Mouse (Mus musculus): ENCODE measurements around the gene Nubpl. TPM values are rescaled to one million over a fixed set of nuclear protein-coding genes. Genes with fewer than 3 reads are reported as not detected.

Nubpl gene
- total and polyA plus RNA-seq, 2 experiments from 2014 or later: 4.1 to 7.6 TPM

- no peak overlapping the region for H3K9ac ChIP-seq (replicated peaks; ENCODE audit: low read length)
- 41% methylated on average over 1 of the region's 1 CpGs for WGBS
- no peaks in the 10 kb centered on the region for H3K4me1 ChIP-seq (ENCODE audit: insufficient read depth, low read length)
- no peak for TF ChIP-seq CTCF (IDR thresholded peaks at IDR 0.05; ENCODE audit: low read depth)
- no peak for DNase-seq (ENCODE audit: low spot score)
- no peaks in the 10 kb centered on the region for H3K9me3 ChIP-seq (ENCODE audit: low read length)
- no peaks in the 10 kb centered on the region for H3K36me3 ChIP-seq (ENCODE audit: insufficient read depth, low read length)
- no peak overlapping the region for H3K4me2 ChIP-seq (ENCODE audit: low read depth, low read length)
- no peak overlapping the region for H3K4me3 ChIP-seq (ENCODE audit: low read length)
- no peak for ATAC-seq
- H3K27me3 ChIP-seq (ENCODE audit: insufficient read depth, low read length): no peaks in the 10 kb centered on the region
- H3K27ac ChIP-seq: no peak overlapping the region
Measured at GRCm38 (mm10) chr12:52186205-52186793, 88.8 kb downstream of the Nubpl start.

- ATAC-seq: peak; percentile 53; the same call in 1 of the 2 replicates
- Histone ChIP-seq H3K4me3 (ENCODE audit: low read length) (no peak overlapping the region), H3K9me3 (ENCODE audit: low read length) (no peaks in the 10 kb centered on the region), H3K4me1 (ENCODE audit: insufficient read depth, low read length) (no peaks in the 10 kb centered on the region), H3K27me3 (ENCODE audit: insufficient read depth, low read length) (no peaks in the 10 kb centered on the region), H3K36me3 (ENCODE audit: insufficient read depth, low read length) (no peaks in the 10 kb centered on the region), H3K9ac (replicated peaks; ENCODE audit: low read length) (no peak overlapping the region), H3K4me2 (ENCODE audit: low read depth, low read length) (no peak overlapping the region), H3K27ac (no peak overlapping the region)
- no peak for TF ChIP-seq CTCF (IDR thresholded peaks at IDR 0.05; ENCODE audit: low read depth)
- DNase-seq (ENCODE audit: low spot score): peak; percentile 75
- 19% methylated on average over 5 of the region's 5 CpGs for WGBS
Measured at GRCm38 (mm10) chr12:52186963-52187590, 89.5 kb downstream of the Nubpl start.

- H3K9me3 ChIP-seq (ENCODE audit: low read length): no peaks in the 10 kb centered on the region
- H3K27ac ChIP-seq: no peak overlapping the region
- no peaks in the 10 kb centered on the region for H3K36me3 ChIP-seq (ENCODE audit: insufficient read depth, low read length)
- no peak overlapping the region for H3K4me3 ChIP-seq (ENCODE audit: low read length)
- no peaks in the 10 kb centered on the region for H3K4me1 ChIP-seq (ENCODE audit: insufficient read depth, low read length)
- TF ChIP-seq CTCF (IDR thresholded peaks at IDR 0.05; ENCODE audit: low read depth): no peak
- no peaks in the 10 kb centered on the region for H3K27me3 ChIP-seq (ENCODE audit: insufficient read depth, low read length)
- DNase-seq (ENCODE audit: low spot score) (no peak), ATAC-seq (no peak)
- no peak overlapping the region for H3K9ac ChIP-seq (replicated peaks; ENCODE audit: low read length)
- 89% methylated on average over 4 of the region's 4 CpGs for WGBS
- no peak overlapping the region for H3K4me2 ChIP-seq (ENCODE audit: low read depth, low read length)
Measured at GRCm38 (mm10) chr12:52198471-52198870, 100.9 kb downstream of the Nubpl start.

- Histone ChIP-seq H3K9ac (replicated peaks; ENCODE audit: low read length) (no peak overlapping the region), H3K27me3 (ENCODE audit: insufficient read depth, low read length) (no peaks in the 10 kb centered on the region), H3K27ac (no peak overlapping the region), H3K36me3 (ENCODE audit: insufficient read depth, low read length) (no peaks in the 10 kb centered on the region), H3K4me3 (ENCODE audit: low read length) (no peak overlapping the region), H3K4me1 (ENCODE audit: insufficient read depth, low read length) (no peaks in the 10 kb centered on the region), H3K9me3 (ENCODE audit: low read length) (no peaks in the 10 kb centered on the region), H3K4me2 (ENCODE audit: low read depth, low read length) (no peak overlapping the region)
- no peak for DNase-seq (ENCODE audit: low spot score)
- TF ChIP-seq CTCF (IDR thresholded peaks at IDR 0.05; ENCODE audit: low read depth): no peak
- WGBS: 74% methylated on average over 3 of the region's 3 CpGs
- no peak for ATAC-seq
Measured at GRCm38 (mm10) chr12:52209121-52209610, 111.6 kb downstream of the Nubpl start.

- no peaks in the 10 kb centered on the region for H3K9me3 ChIP-seq (ENCODE audit: low read length)
- no peak overlapping the region for H3K4me2 ChIP-seq (ENCODE audit: low read depth, low read length)
- no peak overlapping the region for H3K27ac ChIP-seq
- H3K4me3 ChIP-seq (ENCODE audit: low read length): no peak overlapping the region
- H3K9ac ChIP-seq (replicated peaks; ENCODE audit: low read length): no peak overlapping the region
- H3K36me3 ChIP-seq (ENCODE audit: insufficient read depth, low read length): no peaks in the 10 kb centered on the region
- H3K27me3 ChIP-seq (ENCODE audit: insufficient read depth, low read length): no peaks in the 10 kb centered on the region
- DNase-seq (ENCODE audit: low spot score) (no peak), ATAC-seq (no peak)
- H3K4me1 ChIP-seq (ENCODE audit: insufficient read depth, low read length): no peaks in the 10 kb centered on the region
- TF ChIP-seq CTCF (IDR thresholded peaks at IDR 0.05; ENCODE audit: low read depth): no peak
Measured at GRCm38 (mm10) chr12:52211144-52211543, 113.6 kb downstream of the Nubpl start.

- H3K27me3 ChIP-seq (ENCODE audit: insufficient read depth, low read length): no peaks in the 10 kb centered on the region
- no peak overlapping the region for H3K9ac ChIP-seq (replicated peaks; ENCODE audit: low read length)
- H3K4me2 ChIP-seq (ENCODE audit: low read depth, low read length): no peak overlapping the region
- H3K36me3 ChIP-seq (ENCODE audit: insufficient read depth, low read length): no peaks in the 10 kb centered on the region
- no peak for ATAC-seq
- no peak overlapping the region for H3K27ac ChIP-seq
- no peak overlapping the region for H3K4me3 ChIP-seq (ENCODE audit: low read length)
- no peak for TF ChIP-seq CTCF (IDR thresholded peaks at IDR 0.05; ENCODE audit: low read depth)
- H3K4me1 ChIP-seq (ENCODE audit: insufficient read depth, low read length): no peaks in the 10 kb centered on the region
- WGBS: 82% methylated on average over 2 of the region's 2 CpGs
- DNase-seq (ENCODE audit: low spot score): no peak
- no peaks in the 10 kb centered on the region for H3K9me3 ChIP-seq (ENCODE audit: low read length)
Measured at GRCm38 (mm10) chr12:52214837-52215236, 117.3 kb downstream of the Nubpl start.

GRCm38 (mm10) chr12:52224954-52225353 lies 127.4 kb downstream of the Nubpl start:
- Histone ChIP-seq H3K27me3 (ENCODE audit: insufficient read depth, low read length) (no peaks in the 10 kb centered on the region), H3K4me2 (ENCODE audit: low read depth, low read length) (no peak overlapping the region), H3K4me3 (ENCODE audit: low read length) (no peak overlapping the region), H3K36me3 (ENCODE audit: insufficient read depth, low read length) (no peaks in the 10 kb centered on the region), H3K9ac (replicated peaks; ENCODE audit: low read length) (no peak overlapping the region), H3K9me3 (ENCODE audit: low read length) (no peaks in the 10 kb centered on the region), H3K27ac (no peak overlapping the region), H3K4me1 (ENCODE audit: insufficient read depth, low read length) (no peaks in the 10 kb centered on the region)
- ATAC-seq: no peak
- WGBS: 88% methylated on average over 4 of the region's 4 CpGs
- DNase-seq (ENCODE audit: low spot score): no peak
- no peak for TF ChIP-seq CTCF (IDR thresholded peaks at IDR 0.05; ENCODE audit: low read depth)
